Mouse (Mus musculus) adrenal gland, postnatal 14 days (tissue): ENCODE measurements around the gene Oma1. TPM values are rescaled to one million over a fixed set of nuclear protein-coding genes. Genes with fewer than 3 reads are reported as not detected.

Experiments
- DNase-seq: peaks from one replicate; pipeline ENCODE4 v3.0.0; 2021; ENCODE audit warnings: mixed read lengths
- long read RNA-seq, 2 experiments: library from polyadenylated mRNA; stranded (forward); transcript quantifications; one replicate each; pipeline ENCODE4 v2.0.0; 2021
- total RNA-seq: library from RNA; stranded (reverse); gene quantifications from 2 replicates; pipeline ENCODE4 v1.2.3, GENCODE M21; 2021

Oma1 gene
- total RNA-seq: 14.9 and 15.2 TPM in 2 replicates
- long read RNA-seq, experiment 1, transcript Oma1-201 (9 exons, 1,915 nt): major isoform, 18 of 24 reads
- long read RNA-seq, experiment 1, partial matches to known transcripts: 2 of 24 reads
- long read RNA-seq, experiment 1, other reads (novel, unspliced or antisense): 4 of 24 reads
- long read RNA-seq, experiment 2, transcript Oma1-201 (9 exons, 1,915 nt): major isoform, 10 of 16 reads
- long read RNA-seq, experiment 2, partial matches to known transcripts: 2 of 16 reads
- long read RNA-seq, experiment 2, other reads (novel, unspliced or antisense): 4 of 16 reads

GRCm38 (mm10) chr4:103313587-103314525 is at the start of gene Oma1:
Gene Oma1, plus strand, starts transcription at chr4:103313812.
- DNase-seq: peak; percentile 100

- no peak for DNase-seq
Observed at GRCm38 (mm10) chr4:103263812-103264396, 49.7 kb upstream of the Oma1 start.

GRCm38 (mm10) chr4:103265166-103265565 is 48.4 kb upstream of the Oma1 start:
- no peak for DNase-seq

- DNase-seq: no peak
Observed at GRCm38 (mm10) chr4:103269336-103269735, 44.3 kb upstream of the Oma1 start.

- no peak for DNase-seq
Observed at GRCm38 (mm10) chr4:103273021-103273420, 40.6 kb upstream of the Oma1 start.

GRCm38 (mm10) chr4:103288342-103288741 is 25.3 kb upstream of the Oma1 start:
- DNase-seq: no peak

GRCm38 (mm10) chr4:103290763-103291162 is 22.8 kb upstream of the Oma1 start, which contains the start of gene 4921539E11Rik:
Gene 4921539E11Rik, minus strand, starts transcription at chr4:103290863.
- DNase-seq: no peak

GRCm38 (mm10) chr4:103299342-103299741 is 14.3 kb upstream of the Oma1 start:
- DNase-seq: no peak

GRCm38 (mm10) chr4:103303851-103304250 is 9.8 kb upstream of the Oma1 start:
- DNase-seq: no peak

GRCm38 (mm10) chr4:103314526-103314910 is 906 bp downstream of the Oma1 start:
- DNase-seq: peak; percentile 18

GRCm38 (mm10) chr4:103315861-103316260 is 2.2 kb downstream of the Oma1 start:
- no peak for DNase-seq

- DNase-seq: no peak
Observed at GRCm38 (mm10) chr4:103321461-103321860, 7.8 kb downstream of the Oma1 start.

GRCm38 (mm10) chr4:103324688-103325451 is 11.3 kb downstream of the Oma1 start:
- no peak for DNase-seq

GRCm38 (mm10) chr4:103326994-103327393 is 13.4 kb downstream of the Oma1 start:
- peak; percentile 88 for DNase-seq

- no peak for DNase-seq
Observed at GRCm38 (mm10) chr4:103329348-103329747, 15.7 kb downstream of the Oma1 start.

- no peak for DNase-seq
Observed at GRCm38 (mm10) chr4:103335134-103335533, 21.5 kb downstream of the Oma1 start.

- peak; percentile 28 for DNase-seq
Observed at GRCm38 (mm10) chr4:103340726-103341125, 27.1 kb downstream of the Oma1 start.

GRCm38 (mm10) chr4:103341620-103342019 is 28.0 kb downstream of the Oma1 start:
- DNase-seq: no peak

GRCm38 (mm10) chr4:103346058-103346457 is 32.4 kb downstream of the Oma1 start:
- peak; percentile 32 for DNase-seq

- no peak for DNase-seq
Observed at GRCm38 (mm10) chr4:103346849-103347248, 33.2 kb downstream of the Oma1 start.

GRCm38 (mm10) chr4:103349219-103349618 is 35.6 kb downstream of the Oma1 start:
- DNase-seq: peak; percentile 16

GRCm38 (mm10) chr4:103352926-103353325 is 39.3 kb downstream of the Oma1 start:
- DNase-seq: no peak
